23 mouse cellular contexts compared by ENCODE assay signal in genomic region chr9:15720556-15720955, GRCm38 (mm10).
"Had no signal": no experiment of that assay in that cellular context is flagged by ENCODE, and none has a peak within 500 bp of the region (broad histone marks: within the 10 kb centered on the region; RNA-seq: fewer than 3 reads in every experiment).

No protein-coding gene starts in this region.

- H3K9me3 ChIP-seq: kidney, embryonic 15.5 days; limb, embryonic 13.5 days; liver, embryonic 12.5 days; liver, embryonic 15.5 days; lung, embryonic 15.5 days; megakaryocyte, embryonic 14.5 days; midbrain, embryonic 15.5 days; neural tube, embryonic 12.5 days; neural tube, embryonic 15.5 days; stomach, embryonic 15.5 days had no signal

- H3K4me2 ChIP-seq: kidney, embryonic 15.5 days; limb, embryonic 13.5 days; liver, embryonic 12.5 days; liver, embryonic 15.5 days; lung, embryonic 15.5 days; midbrain, embryonic 11.5 days; midbrain, embryonic 15.5 days; neural tube, embryonic 12.5 days; neural tube, embryonic 15.5 days; stomach, embryonic 15.5 days had no signal

- H3K27me3 ChIP-seq: kidney, embryonic 15.5 days; limb, embryonic 13.5 days; liver, embryonic 12.5 days; liver, embryonic 15.5 days; lung, embryonic 15.5 days; megakaryocyte, embryonic 14.5 days; midbrain, embryonic 15.5 days; neural tube, embryonic 12.5 days; neural tube, embryonic 15.5 days; stomach, embryonic 15.5 days had no signal

- H3K27ac ChIP-seq: kidney, embryonic 15.5 days; left cerebral cortex, adult 2 months; limb, embryonic 13.5 days; liver, embryonic 12.5 days; liver, embryonic 15.5 days; lung, embryonic 15.5 days; neural tube, embryonic 12.5 days; neural tube, embryonic 15.5 days; stomach, embryonic 15.5 days had no signal

- H3K4me1 ChIP-seq: limb, embryonic 13.5 days; liver, embryonic 12.5 days; liver, embryonic 15.5 days; lung, embryonic 15.5 days; stomach, embryonic 15.5 days had no signal

- H3K9ac ChIP-seq: kidney, embryonic 15.5 days; limb, embryonic 13.5 days; liver, embryonic 12.5 days; liver, embryonic 15.5 days; lung, embryonic 15.5 days; midbrain, embryonic 15.5 days; neural tube, embryonic 12.5 days; neural tube, embryonic 15.5 days; stomach, embryonic 15.5 days had no signal

- H3K36me3 ChIP-seq: liver, embryonic 12.5 days; liver, embryonic 15.5 days had no signal

- ATAC-seq: liver, embryonic 12.5 days had no signal

- H3K4me3 ChIP-seq: kidney, embryonic 15.5 days; left cerebral cortex, adult 2 months; limb, embryonic 13.5 days; liver, embryonic 12.5 days; liver, embryonic 15.5 days; lung, embryonic 15.5 days; megakaryocyte, embryonic 14.5 days; midbrain, embryonic 15.5 days; neural tube, embryonic 12.5 days; neural tube, embryonic 15.5 days; stomach, embryonic 15.5 days had no signal

- DNase-seq: kidney, adult 8-10 months; kidney, postnatal 10 days; kidney, postnatal 36 days; layer of hippocampus, postnatal 36 days; liver; lung, adult 18-20 months; lung, postnatal 10 days; lung, postnatal 36 days; right cerebral cortex, postnatal 25 days; spleen, adult 18-20 months; thymus, postnatal 25 days had no signal
